Mouse (Mus musculus) midbrain, embryonic 15.5 days (tissue): Measurements from ENCODE around the gene Pex11g. TPM values are rescaled to one million over a fixed set of nuclear protein-coding genes. Genes with fewer than 3 reads are reported as not detected.

Experiments
- ATAC-seq: fragments of 200-750 bp; cut with Nextera tagmentation; replicated peaks from 2 replicates; pipeline ENCODE4 v1.8.0; 2017; ENCODE audit warnings: moderate TSS enrichment
- H3K27ac ChIP-seq: fragments of 300-500 bp; sonication (generic); 2 replicates; pipeline ENCODE4 v1.5.1; 2015; ENCODE audit warnings: mild to moderate bottlenecking, inconsistent platforms
- H3K27me3 ChIP-seq: fragments of 300-500 bp; sonication (generic); replicated peaks from 2 replicates; pipeline ENCODE4 v1.6.1; 2015; ENCODE audit warnings: inconsistent platforms
- H3K36me3 ChIP-seq: fragments of 300-500 bp; sonication (generic); replicated peaks from 2 replicates; pipeline ENCODE4 v1.6.1; 2015; ENCODE audit warnings: inconsistent platforms
- H3K4me1 ChIP-seq: fragments of 300-500 bp; sonication (generic); 2 replicates; pipeline ENCODE4 v1.6.1; 2015; ENCODE audit warnings: inconsistent platforms
- H3K4me2 ChIP-seq: fragments of 300-500 bp; sonication (generic); 2 replicates; pipeline ENCODE4 v1.6.1; 2015; ENCODE audit warnings: inconsistent platforms, mild to moderate bottlenecking, moderate library complexity
- H3K4me3 ChIP-seq: fragments of 300-500 bp; sonication (generic); 2 replicates; pipeline ENCODE4 v1.5.1; 2015; ENCODE audit warnings: mild to moderate bottlenecking, inconsistent platforms
- H3K9ac ChIP-seq: fragments of 300-500 bp; sonication (generic); 2 replicates; pipeline ENCODE4 v1.6.1; 2015; ENCODE audit warnings: mild to moderate bottlenecking, inconsistent platforms
- H3K9me3 ChIP-seq: fragments of 300-500 bp; sonication (generic); 2 replicates; pipeline ENCODE4 v1.6.1; 2016; ENCODE audit warnings: inconsistent platforms
- whole genome bisulfite sequencing: fragments of 180-500 bp; shearing (Covaris S2); methylation state at CpG from one replicate; pipeline ENCODE4 v1.1.7; 2015; ENCODE audit warnings: mixed read lengths; 5-methylcytosine and 5-hydroxymethylcytosine counted together
- polyA plus RNA-seq: library from polyadenylated mRNA; unstranded; fragments of >200 nt; fragmentation: Nextera tagmentation; extraction: Ambion mirVana; gene quantifications from 2 replicates; pipeline ENCODE4 v1.2.1, GENCODE M21; 2015

Pex11g gene
- polyA plus RNA-seq, 1 experiment from 2014 or later = 4.9 TPM

DNA sequence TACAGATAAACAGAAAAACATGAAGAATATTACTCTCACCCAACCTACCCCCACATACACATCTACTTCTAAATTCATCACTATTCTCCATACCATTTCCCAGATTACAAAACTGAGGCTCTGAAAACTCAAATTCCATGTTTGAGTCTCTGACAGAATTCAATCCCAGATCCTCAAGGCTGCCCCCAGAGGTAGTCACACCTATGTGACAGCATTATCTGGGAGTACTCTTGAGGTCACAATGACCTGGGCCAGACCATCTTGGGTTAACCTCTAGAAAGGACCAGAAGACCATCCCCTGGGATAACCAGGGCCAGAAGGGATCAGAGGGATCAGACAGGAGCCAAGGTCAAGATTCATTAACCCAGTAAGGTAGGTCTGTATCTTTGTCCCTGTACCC is 3.1 kb upstream of the Pex11g start, which contains the start of gene Tex45:
Gene Tex45 (plus strand): TSS at position 301 of the 400 bp plus-strand sequence.
- no peak within 1 kb of the TSS for H3K4me3 ChIP-seq
- H3K27ac ChIP-seq = no peak within 1 kb of the TSS
- H3K27me3 ChIP-seq = no peaks in the 10 kb centered on the region
- no peaks in the 10 kb centered on the region for H3K9me3 ChIP-seq
- H3K9ac ChIP-seq = no peak within 1 kb of the TSS
- ATAC-seq = no peak
- H3K4me2 ChIP-seq = no peak within 1 kb of the TSS
- H3K36me3 ChIP-seq = no peaks in the 10 kb centered on the region
- peaks cover 9% of the 10 kb centered on the region for H3K4me1 ChIP-seq

DNA sequence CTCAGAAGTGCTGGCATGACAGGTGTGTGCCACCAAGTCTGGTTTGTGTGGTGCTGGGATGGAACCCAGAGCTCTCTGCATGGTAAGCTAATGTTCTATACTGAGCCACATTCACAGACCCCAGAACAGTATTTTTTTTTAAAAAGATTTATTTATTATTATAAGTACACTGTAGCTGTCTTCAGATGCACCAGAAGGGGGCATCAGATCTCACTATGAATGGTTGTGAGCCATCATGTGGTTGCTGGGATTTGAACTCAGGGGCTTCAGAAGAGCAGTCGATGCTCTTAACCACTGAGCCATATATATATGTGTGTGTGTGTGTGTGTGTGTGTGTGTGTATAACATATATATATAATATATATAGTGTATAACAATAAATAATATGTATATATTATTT is 1.4 kb upstream of the Pex11g start:
- Histone ChIP-seq H3K4me2 (no peak overlapping the region), H3K9ac (no peak overlapping the region), H3K4me1 (peaks cover 9% of the 10 kb centered on the region), H3K27ac (peak overlapping the region; percentile 87; the same call in 1 of the 2 replicates), H3K4me3 (no peak overlapping the region), H3K36me3 (no peaks in the 10 kb centered on the region), H3K27me3 (no peaks in the 10 kb centered on the region), H3K9me3 (no peaks in the 10 kb centered on the region)
- 88% methylated on average over 1 of the region's 1 CpGs for WGBS
- ATAC-seq = no peak

DNA sequence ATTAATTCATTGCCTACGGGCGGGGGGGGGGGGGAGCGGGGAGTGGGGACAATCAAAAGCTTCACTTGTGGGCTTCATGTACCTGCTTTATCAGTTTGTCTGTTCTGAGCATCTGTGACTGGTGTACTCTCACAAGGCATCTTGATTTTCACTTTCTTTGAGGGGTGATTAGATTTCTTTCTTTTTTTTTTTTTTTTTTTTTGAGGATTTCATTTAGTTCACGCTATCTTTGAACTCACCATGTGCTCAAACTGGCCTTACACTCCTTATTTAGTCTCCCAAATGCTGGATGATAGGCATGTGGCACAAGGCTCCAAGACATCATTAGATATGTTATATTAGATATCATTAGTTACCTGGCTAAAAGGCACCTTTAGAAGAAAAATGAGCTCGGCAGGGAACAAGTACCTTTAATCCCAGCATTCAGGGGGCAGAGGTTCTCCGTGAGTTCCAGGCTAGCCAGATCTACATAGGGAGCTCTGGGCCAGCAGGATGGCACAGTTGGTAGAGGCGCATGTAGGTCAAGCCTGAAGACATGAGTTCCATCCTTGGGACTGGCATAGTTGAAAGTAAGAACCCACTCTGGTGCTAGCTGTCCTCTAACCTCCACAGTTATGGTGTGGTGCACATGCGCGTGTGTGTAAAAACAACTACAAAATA is 536 bp upstream of the Pex11g start:
- WGBS = 47% methylated on average over 9 of the region's 9 CpGs
- Histone ChIP-seq H3K4me1 (peaks cover 9% of the 10 kb centered on the region), H3K27me3 (no peaks in the 10 kb centered on the region), H3K36me3 (no peaks in the 10 kb centered on the region), H3K4me2 (peak overlapping the region; percentile 58), H3K27ac (peak overlapping the region; percentile 87), H3K9me3 (no peaks in the 10 kb centered on the region), H3K9ac (peak overlapping the region; percentile 56), H3K4me3 (peak overlapping the region; percentile 46)
- peak; percentile 23 for ATAC-seq

DNA sequence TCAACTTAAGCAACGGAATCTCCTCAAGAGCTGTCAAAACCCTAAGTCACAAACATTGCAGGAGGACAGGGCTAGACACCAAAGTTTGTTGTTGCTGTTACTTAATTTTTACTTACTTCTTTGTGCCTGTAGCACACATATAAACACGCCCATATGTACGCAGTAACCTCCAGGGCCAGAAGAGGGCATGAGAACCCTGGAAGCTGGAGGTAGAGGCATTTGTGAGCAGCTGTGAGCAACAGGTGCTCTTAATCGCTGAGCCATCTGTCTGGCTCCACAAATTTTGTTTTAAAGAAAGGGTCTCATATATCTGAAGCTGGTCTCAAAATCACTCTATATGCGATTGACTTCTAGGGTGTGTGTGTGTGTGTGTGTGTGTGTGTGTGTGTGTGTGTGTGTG is 3.2 kb downstream of the Pex11g start:
- no peak overlapping the region for H3K4me3 ChIP-seq
- H3K9me3 ChIP-seq = no peaks in the 10 kb centered on the region
- H3K4me1 ChIP-seq = peaks cover 9% of the 10 kb centered on the region
- 53% methylated on average over 5 of the region's 5 CpGs for WGBS
- no peak overlapping the region for H3K9ac ChIP-seq
- H3K4me2 ChIP-seq = no peak overlapping the region
- no peak overlapping the region for H3K27ac ChIP-seq
- no peak for ATAC-seq
- H3K27me3 ChIP-seq = no peaks in the 10 kb centered on the region
- no peaks in the 10 kb centered on the region for H3K36me3 ChIP-seq

DNA sequence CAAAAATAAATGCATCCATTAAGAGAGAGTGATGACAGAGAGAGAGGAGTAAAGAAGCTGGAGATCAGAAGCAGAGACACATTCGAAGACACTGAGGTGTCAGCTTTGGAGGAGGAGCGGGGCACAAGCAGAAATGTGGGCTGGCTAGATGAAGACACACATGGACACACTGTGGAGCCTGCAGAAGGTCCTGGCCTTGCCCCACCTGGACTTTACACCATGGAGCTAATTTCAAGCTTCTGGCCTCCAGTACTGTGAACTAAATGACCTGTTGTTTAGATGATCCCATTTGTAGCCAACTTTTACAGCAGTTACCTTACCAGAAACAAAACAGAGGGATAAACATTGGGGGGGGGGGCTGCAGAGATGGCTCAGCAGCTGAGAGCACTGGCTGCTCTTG is 4.2 kb downstream of the Pex11g start:
- 91% methylated on average over 2 of the region's 2 CpGs for WGBS
- no peaks in the 10 kb centered on the region for H3K27me3 ChIP-seq
- H3K4me2 ChIP-seq = no peak overlapping the region
- 0 out of 2 replicates have a peak, but pooled peaks cover 2% of the 10 kb centered on the region for H3K36me3 ChIP-seq
- no peak overlapping the region for H3K4me3 ChIP-seq
- H3K4me1 ChIP-seq = peaks cover 9% of the 10 kb centered on the region
- H3K27ac ChIP-seq = no peak overlapping the region
- no peak for ATAC-seq
- H3K9ac ChIP-seq = no peak overlapping the region
- H3K9me3 ChIP-seq = no peaks in the 10 kb centered on the region

DNA sequence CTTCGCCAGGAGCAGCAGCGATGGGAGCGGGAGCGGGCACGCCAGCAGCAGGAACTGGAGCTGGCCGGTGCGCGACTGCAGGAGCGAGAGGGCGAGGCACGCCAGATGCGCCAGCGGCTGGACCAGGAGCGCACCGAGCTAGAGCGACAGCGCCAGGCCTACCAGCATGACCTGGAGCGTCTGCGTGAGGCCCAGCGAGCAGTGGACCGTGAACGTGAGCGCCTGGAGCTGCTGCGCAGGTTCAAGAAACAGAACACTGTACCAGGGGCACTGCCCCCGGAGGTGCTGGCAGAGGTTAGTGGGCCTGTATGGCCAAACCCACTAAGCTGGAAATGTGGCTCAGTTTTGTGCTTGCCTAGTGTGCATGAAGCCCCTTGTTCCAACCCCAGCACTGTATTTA is 15.5 kb downstream of the Pex11g start:
- Histone ChIP-seq H3K9ac (no peak overlapping the region), H3K4me1 (no peaks in the 10 kb centered on the region), H3K4me3 (no peak overlapping the region), H3K27me3 (no peaks in the 10 kb centered on the region), H3K36me3 (peaks cover 45% of the 10 kb centered on the region), H3K27ac (no peak overlapping the region), H3K4me2 (no peak overlapping the region), H3K9me3 (no peaks in the 10 kb centered on the region)
- WGBS = 96% methylated on average over 25 of the region's 25 CpGs
- no peak for ATAC-seq

DNA sequence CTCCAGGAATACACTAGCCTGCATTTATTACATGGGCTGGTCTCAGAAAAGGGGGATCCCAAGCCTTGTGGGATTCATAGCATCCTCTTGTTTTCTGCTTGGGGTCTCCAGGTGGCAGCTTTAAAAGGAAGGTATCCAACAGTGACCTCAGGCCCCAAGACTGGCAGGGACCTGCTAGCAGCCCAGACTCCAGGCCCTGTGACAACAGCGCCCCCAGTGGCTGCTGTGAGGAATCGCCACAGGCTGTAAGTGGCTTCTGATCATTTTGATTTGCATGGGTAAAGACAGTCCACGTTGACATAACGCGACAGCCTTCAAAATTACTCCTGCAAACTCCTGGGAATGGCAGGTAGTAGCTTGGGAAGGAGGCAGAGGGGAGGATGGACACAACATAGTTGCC is 16.8 kb downstream of the Pex11g start:
- ATAC-seq = peak; percentile 43
- Histone ChIP-seq H3K4me3 (no peak overlapping the region), H3K36me3 (peaks cover 40% of the 10 kb centered on the region), H3K9ac (no peak overlapping the region), H3K27me3 (no peaks in the 10 kb centered on the region), H3K4me1 (no peaks in the 10 kb centered on the region), H3K4me2 (no peak overlapping the region), H3K27ac (no peak overlapping the region), H3K9me3 (no peaks in the 10 kb centered on the region)
- 31% methylated on average over 5 of the region's 5 CpGs for WGBS

DNA sequence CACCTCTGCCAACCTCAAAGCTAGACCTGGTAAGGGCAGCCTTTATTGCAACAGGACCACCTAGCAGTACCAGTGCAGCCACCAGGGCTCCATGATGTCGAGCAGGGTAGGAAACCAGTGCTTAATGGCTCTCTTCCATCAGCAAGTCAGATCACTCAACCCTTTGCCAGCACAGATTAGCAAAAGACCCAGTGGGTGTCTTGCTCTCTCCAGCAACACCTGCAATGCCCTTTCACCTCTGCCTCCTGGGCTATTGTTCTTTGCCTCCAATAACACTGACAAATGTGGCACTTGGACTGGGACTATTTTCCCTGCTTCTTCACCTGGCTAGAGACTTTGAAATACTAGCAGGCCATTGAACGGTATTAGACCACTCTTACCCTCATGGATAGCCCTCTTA is 18.3 kb downstream of the Pex11g start:
- Histone ChIP-seq H3K36me3 (peaks cover 26% of the 10 kb centered on the region), H3K9me3 (no peaks in the 10 kb centered on the region), H3K9ac (no peak overlapping the region), H3K4me3 (no peak overlapping the region), H3K4me2 (no peak overlapping the region), H3K27ac (no peak overlapping the region), H3K4me1 (no peaks in the 10 kb centered on the region), H3K27me3 (no peaks in the 10 kb centered on the region)
- 88% methylated on average over 2 of the region's 2 CpGs for WGBS
- no peak for ATAC-seq

DNA sequence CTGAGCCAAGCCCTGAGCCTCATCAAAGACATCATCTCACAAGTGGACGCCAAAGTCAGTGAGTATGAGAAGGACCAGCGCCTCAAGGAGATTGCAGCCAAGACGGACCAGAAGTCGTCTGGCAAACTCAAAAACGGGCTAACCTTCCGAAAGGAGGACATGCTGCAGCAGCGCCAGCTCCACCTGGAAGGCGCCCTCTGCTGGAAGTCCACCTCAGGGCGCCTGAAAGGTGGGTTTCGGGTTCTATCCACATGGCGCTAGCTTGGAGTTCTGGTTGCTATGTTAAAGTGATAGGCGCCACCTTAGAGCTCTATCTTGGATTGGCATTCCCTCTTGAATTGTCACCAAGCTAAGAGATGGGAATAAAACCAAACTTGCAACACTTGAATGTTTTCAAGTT is 28.0 kb downstream of the Pex11g start:
- H3K9me3 ChIP-seq = no peaks in the 10 kb centered on the region
- peaks cover 40% of the 10 kb centered on the region for H3K36me3 ChIP-seq
- no peak overlapping the region for H3K4me2 ChIP-seq
- no peak for ATAC-seq
- H3K4me3 ChIP-seq = no peak overlapping the region
- H3K27ac ChIP-seq = no peak overlapping the region
- no peak overlapping the region for H3K9ac ChIP-seq
- no peaks in the 10 kb centered on the region for H3K27me3 ChIP-seq
- 74% methylated on average over 12 of the region's 12 CpGs for WGBS
- no peaks in the 10 kb centered on the region for H3K4me1 ChIP-seq

DNA sequence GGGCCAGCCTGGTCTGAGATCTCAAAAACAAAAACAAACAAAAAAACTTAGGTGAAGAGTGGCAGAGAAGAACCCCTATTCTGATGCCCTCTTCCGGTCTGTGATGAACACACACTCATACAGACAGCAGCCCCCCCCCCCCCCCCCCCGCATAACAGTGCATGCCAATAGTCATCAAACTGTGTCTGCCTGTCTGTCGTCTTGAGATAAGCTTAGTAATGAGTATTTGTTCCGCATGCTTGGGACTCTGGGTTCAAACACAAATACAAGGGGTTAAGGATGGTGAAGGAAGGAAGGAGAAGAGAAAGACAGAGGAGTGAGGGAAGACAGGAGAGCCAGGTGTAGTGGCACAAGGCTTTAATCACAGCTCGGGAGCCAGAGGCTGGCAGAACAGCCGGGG is 31.0 kb downstream of the Pex11g start:
- Histone ChIP-seq H3K4me1 (no peaks in the 10 kb centered on the region), H3K9me3 (no peaks in the 10 kb centered on the region), H3K27me3 (no peaks in the 10 kb centered on the region), H3K9ac (no peak overlapping the region), H3K4me2 (no peak overlapping the region), H3K4me3 (no peak overlapping the region), H3K36me3 (peaks cover 48% of the 10 kb centered on the region), H3K27ac (no peak overlapping the region)
- ATAC-seq = no peak
- WGBS = 63% methylated on average over 6 of the region's 6 CpGs

DNA sequence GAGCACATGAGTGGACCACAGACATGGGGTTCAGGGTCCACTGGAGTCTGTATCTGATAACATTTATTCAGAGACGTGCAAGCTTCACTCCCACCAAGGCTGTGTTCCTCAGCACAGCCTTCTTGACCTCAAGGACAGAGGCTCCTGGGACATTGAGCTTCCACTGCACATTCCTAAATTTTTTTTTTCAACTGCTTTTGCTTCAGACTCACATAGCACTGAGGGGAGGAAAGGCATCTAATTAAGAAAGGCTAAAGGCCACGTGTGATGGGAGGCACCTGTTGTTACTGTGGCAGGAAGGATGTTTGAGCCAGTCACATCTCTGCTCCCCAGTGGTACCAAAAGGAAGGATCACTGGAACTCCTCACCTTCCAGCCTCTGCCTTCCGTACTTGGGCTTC is 36.4 kb downstream of the Pex11g start:
- Histone ChIP-seq H3K9me3 (no peaks in the 10 kb centered on the region), H3K36me3 (peaks cover 19% of the 10 kb centered on the region), H3K4me1 (no peaks in the 10 kb centered on the region), H3K9ac (no peak overlapping the region), H3K27me3 (no peaks in the 10 kb centered on the region), H3K4me2 (no peak overlapping the region), H3K4me3 (no peak overlapping the region), H3K27ac (no peak overlapping the region)
- WGBS = 94% methylated on average over 3 of the region's 3 CpGs
- ATAC-seq = no peak

DNA sequence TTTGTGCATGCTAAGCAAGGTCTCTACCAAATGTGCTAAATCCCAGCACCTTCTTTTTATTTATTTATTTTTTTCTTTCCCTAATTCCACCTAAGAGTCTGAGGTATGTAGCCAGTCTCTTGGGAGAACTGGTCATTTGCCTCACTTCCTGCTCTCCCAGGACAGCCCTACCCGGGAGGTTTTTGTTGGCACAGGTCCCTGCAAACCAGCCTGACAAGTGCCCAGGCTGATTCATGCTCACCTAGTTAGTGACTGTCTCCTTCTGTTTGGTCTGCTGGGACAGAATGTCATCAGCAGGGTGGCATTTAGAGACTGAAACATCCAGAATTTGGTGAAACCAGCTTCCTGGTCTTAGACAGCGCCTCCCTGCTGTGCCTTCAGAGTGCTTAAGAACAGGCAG is 37.5 kb downstream of the Pex11g start:
- WGBS = 78% methylated on average over 2 of the region's 2 CpGs
- Histone ChIP-seq H3K27ac (no peak overlapping the region), H3K4me1 (no peaks in the 10 kb centered on the region), H3K27me3 (no peaks in the 10 kb centered on the region), H3K36me3 (peaks cover 13% of the 10 kb centered on the region), H3K4me3 (no peak overlapping the region), H3K9me3 (no peaks in the 10 kb centered on the region), H3K9ac (no peak overlapping the region), H3K4me2 (no peak overlapping the region)
- ATAC-seq = no peak

DNA sequence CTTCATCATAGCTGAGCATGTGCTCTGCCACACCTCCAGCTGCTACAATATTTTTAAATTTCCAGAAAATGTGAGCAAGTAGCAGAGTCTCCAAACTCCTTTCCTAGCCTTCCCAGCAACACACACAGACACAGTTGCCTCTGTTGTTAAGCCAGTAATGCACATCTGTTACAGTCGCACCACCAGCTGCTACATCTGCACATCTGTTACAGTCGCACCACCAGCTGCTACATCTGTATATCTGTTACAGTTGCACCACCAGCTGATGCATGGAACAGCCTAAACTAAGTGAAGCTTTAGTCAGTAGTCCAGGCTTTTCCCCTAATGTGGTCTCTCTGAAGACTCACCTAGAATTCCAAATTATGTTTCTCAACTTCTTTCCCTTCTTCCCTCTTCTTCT is 39.1 kb downstream of the Pex11g start:
- Histone ChIP-seq H3K4me3 (no peak overlapping the region), H3K27me3 (no peaks in the 10 kb centered on the region), H3K9ac (no peak overlapping the region), H3K4me1 (no peaks in the 10 kb centered on the region), H3K27ac (no peak overlapping the region), H3K9me3 (no peaks in the 10 kb centered on the region), H3K4me2 (no peak overlapping the region), H3K36me3 (peaks cover 9% of the 10 kb centered on the region)
- 89% methylated on average over 2 of the region's 2 CpGs for WGBS
- no peak for ATAC-seq
